Mouse (Mus musculus): ENCODE measurements around the gene Dop1b. TPM values are rescaled to one million over a fixed set of nuclear protein-coding genes. Genes with fewer than 3 reads are reported as not detected.

The Dop1b gene
- total RNA-seq, 2 experiments from 2014 or later, result 16.4 to 16.7 TPM

DNA sequence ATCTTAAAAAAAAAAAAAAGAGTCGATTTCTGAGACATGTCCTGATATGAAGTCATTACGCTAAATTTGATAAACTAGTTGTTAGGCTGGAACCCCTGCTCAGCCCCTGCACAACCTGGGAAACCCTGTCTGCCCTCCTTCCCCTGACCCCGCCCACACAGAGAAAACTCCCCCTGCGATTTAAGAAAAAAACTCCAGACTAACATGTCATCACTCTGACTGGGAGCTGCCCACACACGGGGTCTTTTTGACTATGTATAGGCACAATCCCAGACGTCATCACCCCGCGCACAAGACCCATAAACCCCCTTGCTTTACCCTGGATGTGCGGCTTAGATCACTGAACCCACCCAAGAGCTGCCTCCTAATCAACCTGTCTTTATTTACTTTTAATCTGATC, 118.4 kb downstream of the Dop1b start:
- DNase-seq, result no peak

DNA sequence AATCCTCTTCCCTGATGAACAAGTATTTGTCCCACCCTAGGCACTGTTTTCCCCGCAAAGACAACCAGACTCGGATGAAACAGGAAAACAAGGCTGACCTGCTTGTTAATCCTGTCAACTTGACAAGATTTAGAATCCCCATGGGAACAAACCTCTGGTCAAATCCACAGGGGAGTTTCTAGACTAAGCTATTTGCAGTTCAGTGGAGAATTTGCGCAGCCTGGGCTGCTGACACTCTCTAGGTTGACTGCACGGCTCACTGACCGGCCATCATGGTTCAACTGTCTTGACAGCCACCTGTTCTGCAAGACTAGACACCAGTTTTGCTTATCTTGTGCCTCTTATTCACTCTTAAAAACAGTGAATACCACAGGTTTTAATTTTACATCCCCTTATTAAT, 119.2 kb downstream of the Dop1b start:
- no peak for DNase-seq

DNA sequence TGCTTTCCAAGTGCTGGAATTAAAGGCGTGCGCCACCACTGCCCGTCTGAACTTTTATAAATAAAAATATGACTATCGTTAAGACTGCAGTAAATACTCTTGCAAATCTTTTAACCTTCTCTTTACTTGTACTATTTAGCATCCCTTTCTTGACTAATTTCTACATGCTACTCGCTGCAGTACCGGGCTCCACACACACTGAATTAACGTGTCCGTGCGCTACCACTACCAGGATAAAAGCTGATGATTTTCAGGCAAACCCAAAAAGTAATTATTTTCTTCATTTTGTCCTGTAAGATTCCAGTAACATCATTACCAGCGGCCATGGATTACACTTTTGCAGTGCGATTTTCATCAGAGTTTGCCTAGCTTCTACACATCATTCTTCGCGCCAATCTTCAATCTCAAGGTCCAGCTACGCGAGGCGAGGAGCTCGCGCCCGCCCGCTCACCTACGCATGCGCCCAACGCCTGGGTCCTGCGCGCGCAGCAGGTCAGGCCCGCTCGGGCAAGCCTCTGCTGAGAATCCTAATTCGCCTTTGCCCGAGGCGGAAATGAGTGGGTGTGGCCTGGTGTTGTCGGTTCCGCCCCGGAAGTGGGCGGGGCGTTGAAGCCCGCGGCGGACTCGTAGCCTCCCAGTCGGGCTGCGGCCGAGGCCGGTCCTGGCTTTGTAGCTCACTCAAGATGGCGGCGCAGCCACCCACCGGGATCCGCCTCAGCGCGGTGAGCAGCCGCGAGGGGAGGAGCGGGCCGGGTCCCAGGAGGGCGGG, 120.1 kb downstream of the Dop1b start, which contains the start of gene Morc3:
Morc3 (plus strand) TSS at position 495 of the 769 bp plus-strand sequence.
- peak; percentile 100 for DNase-seq

DNA sequence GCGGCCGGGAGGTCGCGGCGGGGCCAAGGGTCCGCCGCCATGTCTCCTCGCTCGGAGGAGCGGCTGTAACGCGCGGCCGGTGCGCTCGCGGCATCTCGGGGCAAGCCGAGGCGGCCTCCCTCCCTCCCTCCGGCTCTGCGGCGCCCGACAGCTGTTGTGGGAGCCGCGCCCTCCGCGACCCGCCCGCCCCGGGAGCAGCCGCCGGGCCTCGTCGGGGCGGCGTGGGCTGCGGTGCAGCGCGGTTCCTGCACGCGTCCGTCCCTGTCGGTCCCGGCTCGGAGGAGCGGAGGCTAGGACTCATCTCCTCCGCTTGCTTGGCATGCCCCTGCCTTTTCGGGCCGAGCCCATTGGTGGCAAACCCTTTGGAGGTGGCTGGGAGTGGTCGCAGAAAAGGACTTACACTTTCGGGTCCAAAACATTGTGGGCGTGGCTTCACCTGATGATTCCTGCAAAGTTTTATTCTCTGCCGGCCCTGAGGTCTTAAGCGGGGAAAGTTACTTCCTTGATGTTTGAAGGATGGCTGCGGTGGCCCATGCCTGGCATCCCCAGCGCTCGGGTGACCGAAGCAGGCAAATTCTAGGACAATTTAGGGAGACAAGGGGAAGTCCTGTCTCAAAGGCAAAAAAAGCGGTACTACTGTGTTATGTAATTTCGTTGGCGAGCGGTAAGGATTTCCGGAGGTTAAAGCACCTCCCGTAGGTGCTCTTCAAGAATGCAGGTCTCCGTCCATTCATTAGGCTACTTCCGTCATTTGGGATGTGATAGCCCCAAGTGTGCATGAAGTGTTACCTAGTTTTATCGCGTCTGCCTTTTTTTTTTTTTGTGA, 121.0 kb downstream of the Dop1b start:
- DNase-seq, result peak; percentile 47 to 53

DNA sequence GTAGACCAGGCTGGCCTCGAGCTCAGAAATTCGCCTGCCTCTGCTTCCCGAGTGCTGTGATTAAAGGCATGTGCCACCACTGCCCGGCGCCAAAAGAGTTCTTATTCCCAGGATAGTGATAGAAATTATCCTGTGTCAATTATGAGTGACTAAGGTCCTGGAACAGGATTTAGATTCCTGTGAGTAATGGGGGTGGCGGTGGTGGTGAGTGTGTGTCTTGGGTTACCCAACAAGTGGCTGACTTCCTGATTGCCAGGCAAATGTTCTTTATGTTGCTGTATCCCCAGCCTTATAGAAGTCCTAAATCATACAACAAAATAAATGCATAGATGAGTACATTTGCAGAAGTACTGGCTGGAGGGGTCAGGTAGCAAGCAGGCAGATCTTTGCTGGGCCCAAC, 121.8 kb downstream of the Dop1b start:
- peak; percentile 33 to 48 for DNase-seq

DNA sequence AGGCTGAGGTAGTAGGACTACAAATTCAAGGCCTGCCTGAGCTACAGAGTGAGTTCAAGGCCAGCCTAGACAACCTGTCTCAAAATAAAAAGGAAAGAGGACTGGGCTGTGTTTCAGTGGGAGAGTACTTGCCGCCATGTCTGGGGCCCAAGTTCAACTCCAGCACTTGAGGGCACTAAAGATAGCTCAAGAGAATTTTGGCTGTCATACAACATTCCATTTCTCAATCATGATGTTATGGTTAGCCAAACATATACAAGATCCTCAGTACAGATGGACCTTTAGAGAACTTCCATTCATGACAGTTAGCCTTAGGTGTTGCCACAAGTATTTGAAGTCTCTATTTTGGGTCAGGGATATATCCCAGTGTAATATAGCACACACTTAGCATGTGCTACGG, 122.4 kb downstream of the Dop1b start:
- DNase-seq, result no peak

GRCm38 (mm10) chr16:93839049-93839448, 127.3 kb downstream of the Dop1b start:
- DNase-seq, result no peak

DNA sequence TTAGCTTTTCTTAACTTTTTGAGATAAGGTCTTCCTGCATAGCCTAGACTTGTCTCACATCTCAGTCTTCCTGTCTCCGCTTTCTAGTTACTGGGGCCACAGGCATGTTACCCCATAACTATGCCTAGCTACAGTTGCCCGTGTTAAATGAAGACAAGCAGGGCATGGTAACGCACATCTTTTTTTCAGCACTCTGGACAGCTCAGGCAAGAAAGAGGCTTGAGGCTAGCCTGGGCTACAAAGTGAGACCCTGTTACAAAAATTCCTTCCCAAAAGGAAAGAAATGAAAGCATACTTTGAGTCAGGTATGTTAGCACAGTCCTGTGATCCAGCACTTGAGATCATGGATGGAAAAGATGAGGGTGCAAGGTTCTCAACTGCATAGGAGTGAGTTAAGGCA, 138.8 kb downstream of the Dop1b start:
- DNase-seq, result no peak

- peak; percentile 25 to 27 for DNase-seq
Observed at GRCm38 (mm10) chr16:93859967-93860366, 148.3 kb downstream of the Dop1b start.

Other genes with a start within 250 kb of the Dop1b start
- 1 to 10 TPM; 2.7 to 6.2 TPM for gene Setd4, start 107.8 kb upstream of the Dop1b start, total RNA-seq (2021)
- 100 to 1,000 TPM in 1 of 2 experiments, 10 to 100 TPM in 1; 63.7 to 116 TPM for gene Cbr1, start 106.1 kb upstream of the Dop1b start, total RNA-seq (2021)
- 1 to 10 TPM; 4.1 to 5.6 TPM for gene Gm5678, start 83.8 kb upstream of the Dop1b start, total RNA-seq (2021)
- gene Cbr3, start 28.7 kb upstream of the Dop1b start, total RNA-seq (2021), result 1 to 10 TPM; 6.3 to 9.5 TPM
- 10 to 100 TPM; 28.9 to 44.8 TPM for gene Morc3, start 120.2 kb downstream of the Dop1b start, total RNA-seq (2021)
- gene Chaf1b, start 172.0 kb downstream of the Dop1b start, total RNA-seq (2021), result 1 to 10 TPM; 3.0 to 3.9 TPM

Data from adrenal gland, postnatal 36 days (tissue).